Mouse (Mus musculus) embryonic fibroblast, embryonic 13.5 days (primary cell): ENCODE data around the gene Ly6g6e.

Source experiments
- CTCF ChIP-seq: IDR thresholded peaks from 2 replicates; pipeline ENCODE4 v1.5.1; 2011; ENCODE audit warnings: mild to moderate bottlenecking, control low read depth, low read length, moderate library complexity, borderline replicate concordance; ENCODE audit not compliant: insufficient read depth
- POLR2A ChIP-seq: IDR thresholded peaks from 2 replicates; pipeline ENCODE4 v1.6.1; 2011; ENCODE audit warnings: low read depth, mild to moderate bottlenecking, control low read depth, low read length, moderate library complexity

DNA sequence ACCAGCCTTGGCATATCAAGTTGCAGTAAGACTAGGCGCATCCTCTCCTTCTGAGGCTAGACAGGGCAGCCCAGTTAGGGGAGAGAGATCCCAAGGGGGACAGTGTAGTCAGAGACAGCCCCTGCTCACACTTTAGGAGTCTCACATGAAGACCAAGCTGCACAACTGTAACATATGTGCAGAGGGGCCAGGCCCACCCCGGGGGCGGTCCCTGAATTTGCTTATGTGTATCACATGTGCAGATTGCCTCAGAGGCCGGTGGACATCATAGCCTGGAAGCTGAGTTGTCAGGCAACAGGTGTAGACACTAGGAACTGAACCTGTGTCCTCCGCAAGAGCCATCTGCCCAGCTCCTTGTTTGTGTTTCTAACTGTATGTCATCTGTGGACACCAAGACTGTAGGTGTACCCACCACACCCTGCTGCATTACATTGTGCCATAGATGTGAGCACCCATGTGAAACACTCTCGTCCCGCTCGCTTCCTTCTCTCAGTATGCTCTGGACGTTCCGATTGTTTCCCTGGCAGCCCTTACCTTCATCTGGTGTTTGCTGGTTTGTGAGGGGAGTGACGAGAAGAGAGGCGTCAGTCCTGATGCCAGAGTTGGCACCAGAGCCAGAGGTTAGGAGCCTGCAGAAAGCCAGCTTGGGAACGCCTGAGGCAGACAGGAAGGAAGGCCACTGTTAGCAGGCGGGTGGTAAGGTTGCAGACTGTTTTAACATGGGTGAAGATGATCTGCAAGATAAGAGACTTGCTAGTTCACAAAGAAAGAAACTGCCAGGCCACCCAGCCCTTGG, 15.9 kb downstream of the Ly6g6e start:
- no peak for TF ChIP-seq CTCF
- no peak for TF ChIP-seq POLR2A
